Mouse (Mus musculus) CH12.LX (cell line): ENCODE measurements around the gene Scyl1.

ENCODE experiments used
- CTCF ChIP-seq, 2 experiments: IDR thresholded peaks in 1 of 2; conservative IDR thresholded peaks in 1 of 2; 2 replicates each; pipeline ENCODE4 v1.5.1; 2011 to 2012; ENCODE audit warnings: low read depth in 2 of 2, low read length in 2 of 2, improper control_type of control experiment in 1 of 2, inconsistent platforms in 1 of 2, mild to moderate bottlenecking in 1 of 2, moderate library complexity in 1 of 2
- NRF1 ChIP-seq: IDR thresholded peaks from 2 replicates; pipeline ENCODE4 v1.6.1; 2014; ENCODE audit warnings: low read depth, mild to moderate bottlenecking, inconsistent platforms, low read length, improper control_type of control experiment, moderate library complexity

GRCm38 (mm10) chr19:5808955-5809711 is 37.9 kb upstream of the Scyl1 start:
- TF ChIP-seq NRF1 (no peak), CTCF (conservative IDR thresholded peaks at IDR 0.05 in 1 of 2, IDR thresholded peaks at IDR 0.05 in 1 of 2; ENCODE audit: low read depth in 2 of 2, low read length in 2 of 2) (no peak)
